Mouse (Mus musculus) hindbrain, embryonic 16.5 days (tissue): ENCODE measurements at regions not wholly inside any gene's neighbourhood (a gene's known extent, or its start where the extent isn't known, plus 50 kb on each side); places are given as distances from the start of the nearest gene placed in this dataset.

ENCODE experiments used
- ATAC-seq: fragments of 200-750 bp; cut with Nextera tagmentation; 2 replicates; pipeline ENCODE4 v1.8.0; 2017; ENCODE audit warnings: moderate TSS enrichment, moderate library complexity
- H3K27ac ChIP-seq: fragments of 300-500 bp; sonication (generic); 2 replicates; pipeline ENCODE4 v1.5.1; 2014; ENCODE audit warnings: low read depth, mild to moderate bottlenecking, control low read depth, low read length, moderate library complexity
- H3K27me3 ChIP-seq: fragments of 300-500 bp; sonication (generic); replicated peaks from 2 replicates; pipeline ENCODE4 v1.6.1; 2014; ENCODE audit warnings: low read length; ENCODE audit not compliant: control insufficient read depth, insufficient read depth
- H3K36me3 ChIP-seq: fragments of 300-500 bp; sonication (generic); 2 replicates; pipeline ENCODE4 v1.6.1; 2014; ENCODE audit warnings: mild to moderate bottlenecking, low read length, moderate library complexity, mixed read lengths; ENCODE audit not compliant: control insufficient read depth, insufficient read depth
- H3K4me1 ChIP-seq: fragments of 300-500 bp; sonication (generic); 2 replicates; pipeline ENCODE4 v1.6.1; 2014; ENCODE audit warnings: low read depth, low read length; ENCODE audit not compliant: control insufficient read depth, insufficient read depth
- H3K4me2 ChIP-seq: fragments of 300-500 bp; sonication (generic); 2 replicates; pipeline ENCODE4 v1.6.1; 2014; ENCODE audit warnings: mild to moderate bottlenecking, low read length, control low read depth, moderate library complexity
- H3K4me3 ChIP-seq: fragments of 300-500 bp; sonication (generic); 2 replicates; pipeline ENCODE4 v1.5.1; 2014; ENCODE audit warnings: mild to moderate bottlenecking, low read length, control low read depth, moderate library complexity
- H3K9ac ChIP-seq: fragments of 300-500 bp; sonication (generic); 2 replicates; pipeline ENCODE4 v1.6.1; 2014; ENCODE audit warnings: low read depth, mild to moderate bottlenecking, control low read depth, low read length, moderate library complexity
- H3K9me3 ChIP-seq: fragments of 300-500 bp; sonication (generic); 2 replicates; pipeline ENCODE4 v1.6.1; 2014; ENCODE audit warnings: mild to moderate bottlenecking, low read length, moderate library complexity; ENCODE audit not compliant: control insufficient read depth
- WGBS: fragments of 180-500 bp; shearing (Covaris S2); extraction: QIAGEN DNeasy Blood & Tissue Kit; methylation state at CpG from one replicate; pipeline ENCODE4 v1.1.7; 2014; 5-methylcytosine and 5-hydroxymethylcytosine counted together

DNA sequence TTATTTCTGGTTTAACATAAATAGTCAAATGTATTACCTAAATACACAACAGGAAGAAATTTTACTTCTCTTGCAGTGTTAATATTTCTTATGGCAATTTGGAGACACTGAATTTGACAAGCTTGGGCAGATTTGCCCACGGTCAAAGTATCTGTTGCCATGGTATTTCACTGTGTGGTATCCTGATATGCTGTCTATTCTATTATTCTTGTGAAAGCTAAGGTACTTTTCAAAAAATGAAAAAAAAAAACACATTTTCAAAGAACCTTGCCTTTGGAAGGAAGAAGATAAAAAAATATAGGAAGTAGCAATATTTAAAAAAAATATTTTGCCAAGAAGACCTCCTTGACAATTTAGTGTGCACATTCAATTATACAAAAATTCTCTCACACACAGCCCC lies 723.2 kb upstream of the Gje1 start:
- Histone ChIP-seq H3K4me3 (no peak overlapping the region), H3K9ac (no peak overlapping the region), H3K9me3 (no peaks in the 10 kb centered on the region), H3K4me2 (no peak overlapping the region), H3K36me3 (no peaks in the 10 kb centered on the region), H3K27ac (no peak overlapping the region), H3K27me3 (no peaks in the 10 kb centered on the region), H3K4me1 (no peaks in the 10 kb centered on the region)
- no peak for ATAC-seq
- WGBS: 66% methylated on average over 1 of the region's 1 CpGs

DNA sequence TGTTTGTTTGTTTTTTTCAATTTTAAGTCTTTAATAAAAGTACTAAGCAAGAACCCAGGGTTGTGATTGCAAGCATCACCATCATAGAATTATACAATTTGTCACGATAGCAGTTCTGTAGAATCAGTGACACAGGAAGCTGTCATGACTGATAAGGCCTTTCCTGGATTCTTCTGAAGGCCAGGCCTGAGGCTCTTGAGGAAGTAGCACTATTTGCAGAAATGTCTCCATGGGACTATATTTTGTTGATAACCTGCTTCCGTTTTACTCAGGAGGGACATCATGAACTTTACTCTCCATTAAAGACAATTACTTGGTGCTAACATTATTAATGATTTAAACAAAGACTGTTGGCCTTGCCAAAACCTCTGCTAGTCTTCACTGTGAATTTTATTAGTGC lies 708.7 kb upstream of the Gje1 start:
- H3K9me3 ChIP-seq: no peaks in the 10 kb centered on the region
- H3K27me3 ChIP-seq: no peaks in the 10 kb centered on the region
- ATAC-seq: no peak
- no peak overlapping the region for H3K9ac ChIP-seq
- H3K4me3 ChIP-seq: no peak overlapping the region
- H3K27ac ChIP-seq: no peak overlapping the region
- H3K4me1 ChIP-seq: no peaks in the 10 kb centered on the region
- no peak overlapping the region for H3K4me2 ChIP-seq
- 83% methylated on average over 2 of the region's 2 CpGs for WGBS
- no peaks in the 10 kb centered on the region for H3K36me3 ChIP-seq

DNA sequence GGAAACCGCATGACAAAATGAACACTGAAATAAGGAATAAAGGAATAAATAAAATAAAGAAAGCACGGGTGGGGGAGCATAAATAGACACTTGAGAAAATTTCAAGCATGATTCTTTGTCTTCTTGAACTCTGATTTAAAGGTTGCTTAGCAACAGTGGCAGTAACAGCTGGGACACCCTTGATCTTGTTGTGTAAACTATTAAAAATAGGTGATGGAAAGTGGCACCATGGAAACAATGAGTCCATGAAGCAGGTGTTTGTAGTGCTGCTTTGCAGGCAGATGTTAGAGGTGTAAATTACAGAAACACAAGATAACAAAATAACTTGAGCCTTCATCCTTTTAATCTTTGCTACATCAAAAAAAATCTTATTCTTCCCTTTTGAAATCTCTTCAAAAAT lies 688.2 kb upstream of the Gje1 start:
- H3K36me3 ChIP-seq: no peaks in the 10 kb centered on the region
- no peaks in the 10 kb centered on the region for H3K4me1 ChIP-seq
- WGBS: 14% methylated on average over 2 of the region's 2 CpGs
- no peak overlapping the region for H3K9ac ChIP-seq
- no peak overlapping the region for H3K4me3 ChIP-seq
- H3K9me3 ChIP-seq: no peaks in the 10 kb centered on the region
- H3K27ac ChIP-seq: no peak overlapping the region
- peak; percentile 50; the same call in 1 of the 2 replicates for ATAC-seq
- no peaks in the 10 kb centered on the region for H3K27me3 ChIP-seq
- no peak overlapping the region for H3K4me2 ChIP-seq

DNA sequence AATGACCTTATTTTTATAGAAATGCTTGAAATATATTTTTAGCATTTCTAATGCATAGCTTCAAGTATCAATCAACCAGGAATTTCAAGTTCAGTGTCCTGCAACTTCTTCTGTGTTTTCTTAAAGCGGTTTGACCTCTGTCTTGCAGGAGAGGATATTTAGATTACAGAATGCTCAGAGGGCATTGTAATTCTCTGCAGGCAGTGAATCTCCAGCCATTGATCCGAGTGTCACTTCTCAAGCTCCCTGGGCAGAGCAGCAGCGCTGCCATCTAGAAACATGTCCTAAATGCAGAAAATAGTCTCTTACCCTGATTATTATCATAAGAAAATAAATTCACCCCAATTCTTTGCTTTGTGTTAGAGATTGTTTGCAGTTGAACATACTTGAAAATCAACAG lies 687.7 kb upstream of the Gje1 start:
- H3K36me3 ChIP-seq: no peaks in the 10 kb centered on the region
- 10% methylated on average over 3 of the region's 3 CpGs for WGBS
- no peak overlapping the region for H3K27ac ChIP-seq
- no peak overlapping the region for H3K4me3 ChIP-seq
- ATAC-seq: no peak
- H3K9me3 ChIP-seq: no peaks in the 10 kb centered on the region
- no peaks in the 10 kb centered on the region for H3K27me3 ChIP-seq
- no peak overlapping the region for H3K9ac ChIP-seq
- no peak overlapping the region for H3K4me2 ChIP-seq
- H3K4me1 ChIP-seq: no peaks in the 10 kb centered on the region

DNA sequence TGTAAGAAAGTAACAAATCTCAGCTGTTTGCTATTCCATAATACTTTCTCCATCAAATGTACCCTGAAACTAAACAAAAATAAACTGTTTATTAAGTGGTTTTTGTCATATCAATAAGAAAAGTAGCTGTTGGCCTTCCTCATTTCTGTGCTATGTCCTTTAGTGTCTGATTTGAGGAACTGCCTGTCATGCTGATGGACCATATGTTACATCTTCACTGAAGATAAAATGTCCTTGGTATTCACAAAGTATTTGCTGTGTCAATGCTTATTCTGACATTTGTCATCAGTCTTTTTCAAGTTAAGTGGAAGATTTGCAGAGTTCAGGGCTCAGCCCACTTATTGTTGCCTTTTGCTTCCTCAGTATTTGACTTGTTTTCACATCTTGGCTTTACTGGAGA lies 682.0 kb upstream of the Gje1 start:
- H3K9ac ChIP-seq: no peak overlapping the region
- no peaks in the 10 kb centered on the region for H3K9me3 ChIP-seq
- no peak overlapping the region for H3K4me3 ChIP-seq
- H3K27me3 ChIP-seq: no peaks in the 10 kb centered on the region
- no peaks in the 10 kb centered on the region for H3K36me3 ChIP-seq
- H3K27ac ChIP-seq: no peak overlapping the region
- no peak overlapping the region for H3K4me2 ChIP-seq
- ATAC-seq: no peak
- no peaks in the 10 kb centered on the region for H3K4me1 ChIP-seq

DNA sequence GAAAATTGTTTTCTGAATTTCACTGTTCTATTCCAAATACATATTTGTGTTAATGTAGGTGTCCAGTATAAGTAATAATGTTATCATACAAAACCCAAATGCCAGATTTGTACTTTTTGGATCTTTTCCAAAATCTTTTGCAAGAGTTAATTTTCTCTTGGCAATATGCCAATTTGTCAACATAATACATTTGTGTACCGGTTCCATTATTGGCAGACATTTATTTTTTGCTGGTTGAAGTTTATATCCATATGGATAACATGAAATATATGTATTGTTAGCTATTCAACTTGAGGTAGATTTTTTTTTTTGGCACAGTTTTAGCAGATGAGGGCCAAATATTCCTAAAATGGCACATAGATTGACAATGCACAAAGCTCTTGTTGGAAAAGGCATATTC lies 679.1 kb upstream of the Gje1 start:
- no peak overlapping the region for H3K4me3 ChIP-seq
- H3K36me3 ChIP-seq: no peaks in the 10 kb centered on the region
- H3K27ac ChIP-seq: no peak overlapping the region
- no peak for ATAC-seq
- H3K9me3 ChIP-seq: no peaks in the 10 kb centered on the region
- 34% methylated on average over 1 of the region's 1 CpGs for WGBS
- no peak overlapping the region for H3K4me2 ChIP-seq
- no peak overlapping the region for H3K9ac ChIP-seq
- H3K4me1 ChIP-seq: no peaks in the 10 kb centered on the region
- H3K27me3 ChIP-seq: no peaks in the 10 kb centered on the region

DNA sequence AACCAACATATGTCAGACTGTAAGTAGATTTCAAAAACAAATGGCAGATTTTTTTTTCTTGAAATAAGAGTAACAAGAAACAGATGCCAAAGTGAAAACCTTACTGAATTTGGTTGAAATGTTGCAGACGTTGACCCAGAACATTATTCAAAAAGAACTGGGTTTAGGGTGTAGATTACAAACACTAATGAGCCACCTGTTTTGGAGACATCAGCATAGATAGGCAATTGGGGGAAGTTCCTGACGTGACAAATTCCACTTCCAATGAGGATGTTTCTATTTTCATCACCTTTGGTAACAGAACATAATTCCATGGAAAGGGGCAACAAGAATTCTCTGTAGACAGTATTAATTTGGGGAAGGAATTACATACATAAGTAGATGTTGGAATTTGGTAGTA lies 677.3 kb upstream of the Gje1 start:
- WGBS: 77% methylated on average over 2 of the region's 2 CpGs
- Histone ChIP-seq H3K4me3 (no peak overlapping the region), H3K4me1 (no peaks in the 10 kb centered on the region), H3K9me3 (no peaks in the 10 kb centered on the region), H3K9ac (no peak overlapping the region), H3K4me2 (no peak overlapping the region), H3K27ac (no peak overlapping the region), H3K36me3 (no peaks in the 10 kb centered on the region), H3K27me3 (no peaks in the 10 kb centered on the region)
- no peak for ATAC-seq

DNA sequence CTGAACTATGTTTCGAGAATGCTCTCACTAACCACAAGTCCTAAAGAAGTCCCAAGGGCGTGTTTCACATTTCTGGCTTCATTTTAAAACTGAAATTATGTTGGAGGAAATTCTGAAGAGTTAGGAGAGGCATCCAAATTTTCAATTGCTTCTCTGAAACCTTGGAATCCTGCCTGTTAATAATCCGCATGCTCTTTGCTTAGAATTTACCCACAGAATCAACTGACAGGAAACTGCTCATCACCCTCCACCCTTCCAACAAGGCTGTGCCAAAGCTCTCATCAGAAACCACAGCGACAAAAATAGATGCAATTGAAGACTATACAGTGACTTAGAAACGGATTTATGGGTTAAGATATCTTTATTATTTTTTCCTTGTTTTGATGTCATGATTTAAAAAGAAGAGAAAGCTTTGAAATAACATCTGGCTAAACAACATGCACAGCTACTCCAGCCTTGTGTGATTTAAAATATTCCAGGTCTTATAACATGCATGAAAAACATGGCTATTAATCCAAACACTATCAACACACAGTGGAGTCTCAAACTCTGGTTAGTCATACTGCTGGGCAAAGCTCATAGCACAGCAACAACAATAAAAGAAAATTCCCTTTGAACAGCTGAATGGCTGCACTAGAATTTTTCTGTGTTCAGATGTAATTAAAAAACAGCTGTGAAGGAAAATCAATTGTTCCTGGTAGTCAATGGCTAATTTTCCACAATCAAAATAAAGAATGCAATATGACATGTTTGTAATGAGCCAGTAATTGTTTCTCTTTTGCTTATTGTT lies 674.2 kb upstream of the Gje1 start:
- Histone ChIP-seq H3K4me2 (no peak overlapping the region), H3K27ac (no peak overlapping the region), H3K9ac (no peak overlapping the region), H3K4me3 (no peak overlapping the region), H3K36me3 (no peaks in the 10 kb centered on the region), H3K9me3 (no peaks in the 10 kb centered on the region), H3K4me1 (no peaks in the 10 kb centered on the region), H3K27me3 (no peaks in the 10 kb centered on the region)
- no peak for ATAC-seq
- 52% methylated on average over 5 of the region's 5 CpGs for WGBS

DNA sequence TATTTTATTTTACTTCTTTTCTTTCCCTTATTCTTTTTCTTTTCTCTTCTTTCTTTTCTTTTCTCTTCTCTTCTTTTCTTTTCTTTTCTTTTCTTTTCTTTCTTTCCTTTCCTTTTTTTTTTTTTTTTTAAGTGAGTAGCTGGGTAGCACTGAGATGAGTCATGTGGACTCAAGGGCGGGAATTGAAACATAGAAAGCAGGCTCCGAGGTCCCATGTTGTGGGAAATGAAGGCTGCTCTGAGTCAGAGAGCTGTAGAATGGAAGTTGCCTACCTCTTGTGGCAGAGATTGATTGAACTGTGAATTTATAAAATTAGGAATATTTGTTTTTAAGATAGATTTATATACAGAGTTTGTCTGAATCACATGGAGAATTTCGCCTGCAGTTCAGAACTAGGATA lies 655.6 kb upstream of the Gje1 start:
- no peak overlapping the region for H3K4me2 ChIP-seq
- no peak overlapping the region for H3K9ac ChIP-seq
- no peaks in the 10 kb centered on the region for H3K4me1 ChIP-seq
- ATAC-seq: no peak
- H3K27me3 ChIP-seq: no peaks in the 10 kb centered on the region
- no peak overlapping the region for H3K27ac ChIP-seq
- WGBS: 94% methylated on average over 3 of the region's 3 CpGs
- H3K36me3 ChIP-seq: no peaks in the 10 kb centered on the region
- H3K4me3 ChIP-seq: no peak overlapping the region
- H3K9me3 ChIP-seq: no peaks in the 10 kb centered on the region
